Mouse (Mus musculus) c-Kit-negative CD71-positive TER-119-positive erythroid progenitor cells, embryonic 14.5 days (primary cell): ENCODE data around the gene Tmc4.
A peak's percentile ranks its signal among the peaks of the same experiment; 100 is the strongest.

Experiments
- DNase-seq: peaks from one replicate; pipeline ENCODE4 v3.0.0-alpha.2; 2013; ENCODE audit warnings: low read depth, low spot score

Tmc4 gene

DNA sequence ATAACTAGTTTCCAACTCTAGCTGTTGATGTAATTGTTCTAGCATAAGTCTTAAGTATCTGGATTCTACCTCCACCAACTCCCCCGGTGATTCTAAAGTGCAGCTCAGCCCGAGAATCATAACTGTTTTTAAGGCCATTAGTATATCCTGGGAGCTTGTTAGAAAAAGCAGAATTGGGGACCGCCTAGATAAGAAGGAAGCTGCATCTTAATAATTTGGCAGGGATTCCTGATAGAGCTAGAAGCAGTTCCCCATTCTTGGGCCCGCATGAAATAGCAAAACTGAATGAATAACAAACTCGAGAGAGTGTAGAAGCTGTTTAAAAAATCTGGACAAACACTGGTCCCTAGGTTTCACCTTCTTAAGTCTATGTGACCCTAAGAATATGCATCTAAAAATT lies 33.9 kb downstream of the Tmc4 start:
- DNase-seq: no peak

GRCm38 (mm10) chr7:3630478-3630815 lies 46.9 kb downstream of the Tmc4 start:
- no peak for DNase-seq

DNA sequence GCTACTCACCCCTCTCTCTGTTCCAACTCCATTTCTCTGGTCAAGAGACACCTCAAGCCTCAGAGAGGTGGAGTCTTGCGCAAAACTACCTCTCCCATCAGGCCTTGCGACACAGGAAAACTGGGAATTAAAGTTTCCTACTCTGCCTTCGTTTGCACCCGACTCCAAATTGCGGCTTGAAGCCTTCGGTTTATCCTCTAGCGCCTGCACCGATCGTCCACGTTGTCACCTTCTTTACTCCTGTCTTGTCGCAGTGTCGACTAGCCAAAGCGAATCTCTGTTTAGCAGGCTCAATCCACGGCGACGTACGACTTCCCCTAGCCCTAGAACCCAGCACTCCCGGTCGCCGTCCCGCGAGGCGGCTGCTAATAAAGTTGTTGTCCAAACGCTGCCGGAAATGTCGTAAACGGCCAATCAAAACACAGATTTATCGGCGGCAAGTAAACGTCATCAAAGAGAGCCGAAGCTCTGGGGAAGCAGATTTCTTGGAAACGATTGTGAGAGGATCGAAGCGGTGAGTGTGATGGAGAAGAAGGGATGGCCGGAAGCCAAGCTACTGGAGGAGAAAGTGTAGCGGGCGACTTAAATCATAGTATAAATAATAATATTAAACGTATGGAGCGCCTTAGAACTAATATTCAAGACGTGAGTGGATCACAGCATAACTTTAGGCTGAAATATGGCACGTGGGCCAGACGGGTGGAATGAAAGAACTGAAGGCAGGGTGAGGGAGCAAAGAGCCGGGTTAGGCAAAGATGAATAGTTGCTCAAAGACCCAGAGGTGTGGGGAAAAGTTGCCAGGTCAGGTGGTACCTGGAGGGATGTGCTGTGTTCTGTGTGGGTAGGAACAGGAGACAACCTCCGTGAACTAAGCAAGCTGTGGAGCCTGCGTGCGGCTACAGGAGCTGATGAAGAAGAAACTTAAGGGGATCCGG lies 47.5 kb downstream of the Tmc4 start, which contains the start of the genes Tfpt and Prpf31:
Tfpt (minus strand) TSS at position 387 of the 935 bp plus-strand sequence.
Prpf31 (plus strand) TSS at position 443 of the 935 bp plus-strand sequence.
- peak; percentile 95 for DNase-seq

GRCm38 (mm10) chr7:3629030-3629429 lies 48.3 kb downstream of the Tmc4 start:
- no peak for DNase-seq

DNA sequence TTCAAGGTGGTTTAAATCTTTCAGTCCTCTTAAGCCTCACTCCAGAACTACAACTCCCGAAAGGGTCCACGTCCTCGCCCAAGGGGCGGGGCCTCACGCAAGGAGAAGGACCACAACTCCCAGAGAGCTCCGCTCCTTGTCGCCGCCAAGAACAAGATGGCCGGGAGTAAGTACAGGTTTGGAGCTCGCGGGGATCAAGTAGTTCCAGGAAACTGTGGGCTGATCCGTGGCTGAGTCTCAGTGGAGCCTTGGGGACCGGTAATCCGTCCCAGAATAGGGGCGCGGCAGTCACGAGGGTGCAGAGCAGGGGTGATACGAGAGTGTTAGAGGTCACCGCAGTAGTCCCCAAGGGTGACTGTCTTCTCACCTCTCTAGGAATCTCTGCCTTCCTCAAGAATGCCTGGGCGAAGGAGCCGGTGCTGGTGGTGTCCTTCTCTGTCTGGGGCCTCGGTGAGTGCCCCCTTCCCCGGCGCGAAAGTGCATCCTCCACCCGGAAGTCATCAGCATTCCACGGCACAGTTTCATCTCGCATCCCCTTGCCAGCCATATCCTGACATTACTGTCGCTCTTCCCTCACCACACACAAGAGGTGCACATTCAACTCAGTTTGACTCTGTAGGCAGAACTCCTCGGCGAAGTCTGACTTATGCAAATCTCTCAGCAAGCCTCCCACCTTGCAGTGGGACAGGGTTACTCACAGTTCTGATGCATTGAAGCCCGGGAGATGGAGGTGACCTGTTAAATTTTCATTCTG lies 59.9 kb downstream of the Tmc4 start, which contains the start of gene Ndufa3:
Ndufa3 (plus strand) TSS at position 132 of the 754 bp plus-strand sequence.
- peak; percentile 72 for DNase-seq

GRCm38 (mm10) chr7:3616389-3617241 lies 60.7 kb downstream of the Tmc4 start:
- no peak for DNase-seq

GRCm38 (mm10) chr7:3616057-3616388 lies 61.3 kb downstream of the Tmc4 start, which contains the start of gene Oscar:
Oscar (minus strand) TSS chr7:3616157.
- DNase-seq: no peak
